Mouse (Mus musculus): Measurements from ENCODE around the gene Gpr18. TPM values are rescaled to one million over a fixed set of nuclear protein-coding genes. Genes with fewer than 3 reads are reported as not detected.

Gpr18 gene
- polyA plus RNA-seq (2016; fragmentation: Nextera tagmentation; extraction: Ambion mirVana) = 0.19 and 0.29 TPM in 2 replicates

DNA sequence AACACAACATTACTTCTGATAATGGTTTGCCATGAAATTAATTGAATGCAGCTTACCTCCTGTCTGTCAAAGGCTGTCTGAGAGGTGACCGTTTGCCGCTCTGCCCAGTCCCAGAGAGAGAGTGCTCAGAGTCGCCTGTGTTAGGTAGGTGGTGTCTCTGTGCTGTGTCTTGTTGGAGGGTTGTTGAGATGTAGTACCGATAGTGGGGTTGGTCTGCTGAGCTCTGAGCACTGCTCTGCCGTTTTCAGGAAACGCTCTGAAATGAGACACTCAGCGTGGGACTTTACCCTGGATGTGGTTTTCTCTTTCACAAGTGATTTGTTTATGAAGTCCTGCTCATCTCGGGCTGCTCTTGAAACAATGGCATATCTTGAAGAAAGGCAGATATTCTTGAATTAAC is at the start of gene Gpr18:
Gene Gpr18 (minus strand): TSS at position 161 of the 400 bp plus-strand sequence.
- DNase-seq (ENCODE audit: low spot score) = no peak
- Histone ChIP-seq H3K27ac (no peak within 1 kb of the TSS), H3K4me1 (no peaks in the 10 kb centered on the region), H3K36me3 (peaks cover 52% of the 10 kb centered on the region), H3K4me3 (no peak within 1 kb of the TSS), H3K27me3 (ENCODE audit: low read depth, poor library complexity, severe bottlenecking) (no peaks in the 10 kb centered on the region), H3K9me3 (replicated peaks) (no peaks in the 10 kb centered on the region)
- WGBS = 82% methylated on average over 8 of the region's 8 CpGs

DNA sequence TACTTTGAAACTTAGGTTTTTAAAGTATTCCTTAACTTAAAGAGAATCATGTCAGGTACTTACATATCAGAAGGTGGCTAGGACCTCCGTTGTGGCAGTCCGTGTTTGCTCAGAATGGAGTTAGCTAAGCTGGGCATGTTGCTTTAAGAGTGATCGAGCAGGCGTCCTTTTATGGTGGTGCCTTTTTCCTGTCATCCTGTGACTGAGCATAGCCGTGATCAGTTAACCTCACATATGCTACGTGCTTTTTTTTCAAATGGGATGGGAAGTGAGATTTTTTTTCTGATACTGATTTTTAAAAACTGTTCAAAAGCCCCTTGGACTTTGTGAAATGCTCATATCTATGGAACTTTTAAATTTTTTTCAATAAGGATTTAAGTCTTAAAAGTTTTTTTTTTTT is 49.4 kb upstream of the Gpr18 start, which contains the start of gene Gpr183:
Gene Gpr183 (minus strand): TSS at position 206 of the 400 bp plus-strand sequence.
- no peak within 1 kb of the TSS for H3K4me3 ChIP-seq
- DNase-seq (ENCODE audit: low spot score) = no peak
- H3K9me3 ChIP-seq (replicated peaks) = no peaks in the 10 kb centered on the region
- no peak within 1 kb of the TSS for H3K27ac ChIP-seq
- WGBS = 36% methylated on average over 6 of the region's 6 CpGs
- H3K4me1 ChIP-seq = peaks cover 16% of the 10 kb centered on the region
- H3K27me3 ChIP-seq (ENCODE audit: low read depth, poor library complexity, severe bottlenecking) = no peaks in the 10 kb centered on the region
- H3K36me3 ChIP-seq = no peaks in the 10 kb centered on the region

DNA sequence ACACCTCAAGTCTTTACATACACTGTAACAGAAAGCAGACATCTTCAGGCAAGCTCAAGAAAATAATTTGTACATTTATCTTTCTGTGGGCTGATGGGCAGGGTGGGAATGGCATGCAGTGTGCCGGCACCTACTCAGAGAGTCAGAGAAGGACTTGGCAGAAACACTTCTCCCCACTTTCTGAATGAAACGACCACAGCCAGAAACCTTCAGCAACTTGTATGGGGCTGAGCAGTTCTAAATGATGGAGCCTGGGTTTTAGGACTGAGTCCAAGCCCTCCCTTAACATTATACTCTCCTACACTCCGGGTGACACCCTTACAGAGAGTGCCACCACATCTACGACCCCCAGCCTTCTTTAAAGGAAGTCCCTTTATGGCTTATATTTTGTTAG is 48.4 kb upstream of the Gpr18 start:
- H3K9me3 ChIP-seq (replicated peaks) = no peaks in the 10 kb centered on the region
- peaks cover 16% of the 10 kb centered on the region for H3K4me1 ChIP-seq
- WGBS = 62% methylated on average over 4 of the region's 4 CpGs
- H3K36me3 ChIP-seq = no peaks in the 10 kb centered on the region
- no peak overlapping the region for H3K4me3 ChIP-seq
- no peak for DNase-seq (ENCODE audit: low spot score)
- 0 out of 2 replicates have a peak overlapping the region, but pooled peaks have one; percentile 12 for H3K27ac ChIP-seq
- no peaks in the 10 kb centered on the region for H3K27me3 ChIP-seq (ENCODE audit: low read depth, poor library complexity, severe bottlenecking)

DNA sequence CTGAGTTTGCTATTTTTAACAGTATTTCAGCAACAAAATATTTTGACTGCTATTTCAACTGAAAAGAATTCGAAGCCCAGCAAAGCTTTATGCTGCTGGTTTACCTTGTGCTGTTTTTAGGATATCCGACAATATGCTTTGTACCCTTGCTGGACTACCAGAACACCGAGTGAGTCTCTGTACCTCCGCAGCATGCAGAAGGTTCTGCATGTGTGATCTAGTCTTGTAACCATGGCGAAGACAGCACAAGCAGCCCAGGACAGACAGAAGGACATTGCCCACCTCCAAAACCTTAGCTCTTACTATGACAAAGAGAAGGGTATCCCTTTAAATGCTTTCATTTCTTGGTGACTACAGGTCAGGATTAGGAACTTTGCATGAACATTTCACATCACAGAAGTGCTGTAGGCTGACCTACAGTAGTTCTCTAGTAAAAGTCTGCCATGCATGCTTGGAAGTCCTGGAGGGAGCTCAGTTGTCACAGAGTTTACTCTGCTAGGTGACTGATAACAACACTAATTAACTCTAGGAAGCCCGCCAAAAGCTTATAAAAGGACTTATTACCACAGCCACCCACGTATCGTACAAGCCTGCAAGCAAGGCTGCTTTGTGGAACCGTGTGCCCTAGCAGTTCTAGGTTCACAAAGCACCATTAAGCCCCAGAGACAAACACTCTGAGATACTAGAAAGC is 47.8 kb upstream of the Gpr18 start:
- DNase-seq (ENCODE audit: low spot score) = no peak
- Histone ChIP-seq H3K36me3 (no peaks in the 10 kb centered on the region), H3K27ac (0 out of 2 replicates have a peak overlapping the region, but pooled peaks have one; percentile 12), H3K4me1 (peaks cover 16% of the 10 kb centered on the region), H3K9me3 (replicated peaks) (no peaks in the 10 kb centered on the region), H3K27me3 (ENCODE audit: low read depth, poor library complexity, severe bottlenecking) (no peaks in the 10 kb centered on the region), H3K4me3 (no peak overlapping the region)
- WGBS = 64% methylated on average over 9 of the region's 9 CpGs

DNA sequence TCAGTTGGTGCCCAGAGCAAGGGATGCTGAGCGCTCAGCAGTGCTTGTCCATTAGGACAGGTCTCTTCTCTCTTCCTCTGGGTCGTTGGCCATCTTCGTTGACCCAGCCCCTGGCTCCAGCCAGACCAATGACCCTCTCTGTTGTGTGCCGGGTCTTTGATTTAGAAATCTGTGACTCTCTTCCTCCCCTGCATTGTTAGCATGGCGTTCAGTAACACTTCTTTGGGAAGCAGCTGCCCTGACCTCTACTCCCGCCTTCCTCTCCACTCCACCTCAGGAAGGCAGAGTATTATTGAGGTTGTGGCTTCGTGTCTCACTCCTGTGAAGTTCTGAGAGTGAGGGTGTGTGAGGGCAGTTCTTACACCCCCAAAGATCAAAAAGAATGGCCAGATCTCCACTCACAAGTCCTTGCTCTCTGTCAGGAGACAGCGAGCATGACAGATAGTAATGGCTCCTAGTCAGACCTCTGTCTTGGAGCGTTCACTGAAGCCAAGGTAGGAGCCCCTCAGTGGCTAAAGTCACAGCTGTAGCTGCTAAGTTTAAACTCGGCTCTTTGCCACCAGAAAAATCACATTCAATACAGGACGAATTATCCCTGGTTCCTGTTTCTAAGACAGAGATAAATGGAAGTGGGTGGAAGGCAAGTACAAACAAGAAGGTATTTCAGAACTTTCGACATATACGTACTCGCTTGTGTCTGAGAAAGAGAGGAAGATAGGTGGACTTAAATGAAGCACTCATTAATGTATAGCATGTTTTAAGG is 46.7 kb upstream of the Gpr18 start:
- Histone ChIP-seq H3K27ac (no peak overlapping the region; the same call in 1 of the 2 replicates), H3K4me3 (no peak overlapping the region), H3K4me1 (peaks cover 16% of the 10 kb centered on the region), H3K27me3 (ENCODE audit: low read depth, poor library complexity, severe bottlenecking) (no peaks in the 10 kb centered on the region), H3K9me3 (replicated peaks) (no peaks in the 10 kb centered on the region), H3K36me3 (no peaks in the 10 kb centered on the region)
- DNase-seq (ENCODE audit: low spot score) = no peak
- WGBS = 60% methylated on average over 14 of the region's 14 CpGs

DNA sequence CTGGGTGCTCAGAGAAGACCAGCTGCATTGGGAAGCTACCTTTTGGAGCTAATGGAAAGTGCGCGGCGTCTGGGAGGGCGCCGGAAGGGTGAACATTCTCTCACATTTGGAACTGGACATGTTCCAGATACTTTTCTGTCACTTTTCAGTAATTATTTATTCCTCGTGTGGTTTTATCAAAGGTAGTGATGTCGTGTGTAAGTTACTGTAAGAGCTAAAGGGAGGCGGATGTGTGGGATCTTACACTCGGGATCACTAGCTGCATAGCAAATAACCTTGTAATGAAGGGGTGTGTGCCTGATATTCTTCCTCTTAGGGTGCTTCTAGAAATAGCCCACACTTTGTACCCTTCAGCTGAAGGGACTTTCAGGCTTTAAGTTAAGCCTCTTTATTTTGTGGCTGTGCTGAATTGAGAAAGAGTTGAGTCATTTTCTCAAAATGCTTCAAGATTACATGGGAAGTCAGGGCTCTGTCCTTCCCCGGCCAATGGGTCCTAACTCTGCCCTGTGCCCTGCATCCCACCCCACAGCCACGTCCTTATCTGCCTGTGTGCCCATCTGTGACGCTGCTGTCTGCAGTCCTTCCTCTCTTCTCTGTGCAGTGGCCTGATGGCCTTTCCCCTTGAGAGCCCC is 46.0 kb upstream of the Gpr18 start:
- no peaks in the 10 kb centered on the region for H3K9me3 ChIP-seq (replicated peaks)
- H3K4me1 ChIP-seq = peaks cover 16% of the 10 kb centered on the region
- no peak for DNase-seq (ENCODE audit: low spot score)
- WGBS = 83% methylated on average over 12 of the region's 12 CpGs
- H3K27me3 ChIP-seq (ENCODE audit: low read depth, poor library complexity, severe bottlenecking) = no peaks in the 10 kb centered on the region
- H3K36me3 ChIP-seq = no peaks in the 10 kb centered on the region; the same call in 1 of the 2 replicates
- no peak overlapping the region for H3K4me3 ChIP-seq
- H3K27ac ChIP-seq = no peak overlapping the region; the same call in 1 of the 2 replicates

DNA sequence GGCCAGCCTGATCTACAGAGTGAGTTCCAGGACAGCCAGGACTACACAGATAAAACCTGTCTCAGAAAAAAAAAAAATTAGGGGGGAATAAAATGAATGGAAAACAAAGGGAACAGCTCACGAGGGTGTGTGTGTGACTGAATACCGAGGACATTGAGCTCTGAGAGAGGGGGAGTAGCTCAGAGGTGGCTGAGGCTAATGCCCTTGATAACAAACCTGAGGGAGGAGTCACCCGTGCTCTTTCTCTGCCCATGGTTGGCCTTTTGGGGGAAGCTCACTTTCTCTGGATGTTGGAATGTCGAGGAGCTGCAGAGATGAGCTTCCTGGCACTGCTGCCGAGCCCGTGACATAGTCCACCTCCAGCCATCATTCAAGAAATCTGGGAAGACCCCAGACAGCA is 45.4 kb upstream of the Gpr18 start:
- Histone ChIP-seq H3K27ac (no peak overlapping the region), H3K27me3 (ENCODE audit: low read depth, poor library complexity, severe bottlenecking) (no peaks in the 10 kb centered on the region), H3K9me3 (replicated peaks) (no peaks in the 10 kb centered on the region), H3K4me3 (no peak overlapping the region), H3K36me3 (no peaks in the 10 kb centered on the region; the same call in 1 of the 2 replicates), H3K4me1 (peaks cover 16% of the 10 kb centered on the region)
- 69% methylated on average over 6 of the region's 6 CpGs for WGBS
- DNase-seq (ENCODE audit: low spot score) = no peak

DNA sequence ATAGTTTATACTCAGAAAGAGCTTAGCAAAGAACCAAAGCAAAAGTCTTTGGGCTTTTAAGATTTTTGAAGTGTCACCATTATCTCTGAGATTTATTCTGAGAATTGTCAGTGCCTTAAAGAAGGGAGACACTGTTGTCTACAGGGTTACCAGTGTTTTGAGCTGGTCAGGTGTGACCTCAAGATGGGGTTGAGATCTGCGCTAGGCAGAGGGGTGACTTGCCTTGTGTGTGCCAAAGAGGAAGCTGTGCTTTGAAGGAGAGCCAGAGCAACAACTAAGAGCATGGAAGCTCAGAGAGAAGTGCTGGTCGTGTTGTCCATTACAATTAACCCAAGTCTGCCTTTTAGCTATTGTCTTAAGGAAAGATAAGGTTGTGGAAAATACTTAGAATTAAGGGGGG is 45.0 kb upstream of the Gpr18 start:
- Histone ChIP-seq H3K27me3 (ENCODE audit: low read depth, poor library complexity, severe bottlenecking) (no peaks in the 10 kb centered on the region), H3K36me3 (no peaks in the 10 kb centered on the region; the same call in 1 of the 2 replicates), H3K4me1 (peaks cover 16% of the 10 kb centered on the region), H3K27ac (no peak overlapping the region), H3K4me3 (no peak overlapping the region), H3K9me3 (replicated peaks) (no peaks in the 10 kb centered on the region)
- DNase-seq (ENCODE audit: low spot score) = no peak
- 92% methylated on average over 2 of the region's 2 CpGs for WGBS

DNA sequence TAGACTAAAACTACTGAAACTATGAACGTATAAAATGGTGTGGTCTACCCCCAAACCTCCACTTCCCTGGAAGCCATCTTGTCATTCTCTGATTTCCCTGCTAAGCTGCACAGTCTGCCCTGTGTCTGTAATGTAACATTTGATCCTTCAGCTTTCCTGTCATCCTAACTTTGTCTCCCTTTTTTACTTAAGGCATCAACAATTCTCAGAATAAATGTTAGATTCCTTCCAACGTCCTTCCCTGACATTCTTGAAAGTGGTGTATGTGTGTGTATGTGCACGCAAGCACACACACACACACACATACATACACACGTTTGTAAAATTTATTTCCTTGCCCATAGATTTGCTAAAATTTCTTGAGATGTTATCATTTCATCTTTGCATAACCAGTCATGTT is 44.5 kb upstream of the Gpr18 start:
- no peak overlapping the region for H3K4me3 ChIP-seq
- no peak for DNase-seq (ENCODE audit: low spot score)
- no peaks in the 10 kb centered on the region; the same call in 1 of the 2 replicates for H3K36me3 ChIP-seq
- no peaks in the 10 kb centered on the region for H3K27me3 ChIP-seq (ENCODE audit: low read depth, poor library complexity, severe bottlenecking)
- no peaks in the 10 kb centered on the region for H3K9me3 ChIP-seq (replicated peaks)
- 93% methylated on average over 4 of the region's 4 CpGs for WGBS
- peaks cover 16% of the 10 kb centered on the region for H3K4me1 ChIP-seq
- no peak overlapping the region for H3K27ac ChIP-seq

DNA sequence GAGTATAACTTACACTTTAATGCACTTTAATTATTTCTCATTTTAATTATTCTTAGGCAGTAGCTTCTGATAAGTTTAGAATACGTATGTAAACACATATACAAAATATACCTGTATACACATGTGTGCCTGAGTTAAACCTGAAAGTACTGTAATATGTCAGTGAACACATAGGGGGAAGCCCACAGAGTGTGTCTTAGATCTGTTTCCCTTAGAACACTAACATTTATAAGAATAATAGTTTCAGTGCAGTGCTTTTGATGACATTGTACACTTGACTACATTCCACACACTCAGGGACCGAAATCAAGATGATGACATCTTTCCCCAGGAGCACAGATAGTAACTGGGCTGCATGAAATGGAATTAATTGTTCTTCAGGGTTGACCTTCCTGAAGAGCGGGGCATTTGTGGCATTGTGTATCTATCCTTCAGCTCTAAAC is 44.0 kb upstream of the Gpr18 start:
- peaks cover 16% of the 10 kb centered on the region for H3K4me1 ChIP-seq
- H3K9me3 ChIP-seq (replicated peaks) = no peaks in the 10 kb centered on the region
- no peaks in the 10 kb centered on the region for H3K27me3 ChIP-seq (ENCODE audit: low read depth, poor library complexity, severe bottlenecking)
- 95% methylated on average over 3 of the region's 3 CpGs for WGBS
- H3K36me3 ChIP-seq = peaks cover 5% of the 10 kb centered on the region
- H3K27ac ChIP-seq = no peak overlapping the region
- no peak for DNase-seq (ENCODE audit: low spot score)
- H3K4me3 ChIP-seq = no peak overlapping the region

DNA sequence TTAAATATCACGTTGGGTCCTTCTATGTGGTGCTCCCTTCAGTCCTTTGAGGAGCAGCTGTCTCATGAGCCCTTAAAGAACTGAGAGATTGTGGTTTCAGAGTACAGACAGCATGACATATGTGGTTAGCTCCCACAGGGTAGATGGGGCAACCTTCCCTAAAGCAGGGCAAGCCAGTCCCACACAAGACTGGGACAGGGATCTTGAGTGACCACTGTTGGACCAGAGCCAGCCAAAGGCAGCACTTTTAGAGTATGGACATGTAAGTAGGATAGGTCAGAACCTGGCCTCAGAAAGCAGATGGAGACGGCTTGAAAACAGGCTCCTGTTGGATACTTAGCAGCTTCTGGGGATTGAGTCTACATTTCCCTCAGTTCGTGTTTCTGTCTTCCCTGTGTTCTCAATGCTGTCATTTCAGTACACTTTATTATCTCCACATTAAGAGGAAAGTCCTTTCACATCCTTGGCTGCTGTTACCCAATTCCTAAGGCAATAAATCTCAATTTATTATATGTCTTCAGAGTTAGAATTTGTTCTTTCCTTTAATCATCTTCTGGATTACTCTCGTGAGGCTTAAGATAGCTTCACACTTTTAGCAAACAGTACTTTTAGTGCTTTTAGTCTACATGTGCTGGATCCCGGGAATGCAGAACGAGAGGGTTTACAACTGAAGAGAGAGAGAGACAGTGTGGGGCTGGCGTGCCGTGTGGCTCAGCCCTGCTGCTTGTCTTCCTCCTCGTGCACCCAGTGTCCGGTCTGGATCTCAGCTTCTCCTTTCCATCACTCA is 43.4 kb upstream of the Gpr18 start:
- WGBS = 69% methylated on average over 10 of the region's 10 CpGs
- Histone ChIP-seq H3K4me3 (no peak overlapping the region), H3K27ac (no peak overlapping the region), H3K9me3 (replicated peaks) (no peaks in the 10 kb centered on the region), H3K36me3 (peaks cover 11% of the 10 kb centered on the region), H3K4me1 (peaks cover 16% of the 10 kb centered on the region), H3K27me3 (ENCODE audit: low read depth, poor library complexity, severe bottlenecking) (no peaks in the 10 kb centered on the region)
- DNase-seq (ENCODE audit: low spot score) = no peak

DNA sequence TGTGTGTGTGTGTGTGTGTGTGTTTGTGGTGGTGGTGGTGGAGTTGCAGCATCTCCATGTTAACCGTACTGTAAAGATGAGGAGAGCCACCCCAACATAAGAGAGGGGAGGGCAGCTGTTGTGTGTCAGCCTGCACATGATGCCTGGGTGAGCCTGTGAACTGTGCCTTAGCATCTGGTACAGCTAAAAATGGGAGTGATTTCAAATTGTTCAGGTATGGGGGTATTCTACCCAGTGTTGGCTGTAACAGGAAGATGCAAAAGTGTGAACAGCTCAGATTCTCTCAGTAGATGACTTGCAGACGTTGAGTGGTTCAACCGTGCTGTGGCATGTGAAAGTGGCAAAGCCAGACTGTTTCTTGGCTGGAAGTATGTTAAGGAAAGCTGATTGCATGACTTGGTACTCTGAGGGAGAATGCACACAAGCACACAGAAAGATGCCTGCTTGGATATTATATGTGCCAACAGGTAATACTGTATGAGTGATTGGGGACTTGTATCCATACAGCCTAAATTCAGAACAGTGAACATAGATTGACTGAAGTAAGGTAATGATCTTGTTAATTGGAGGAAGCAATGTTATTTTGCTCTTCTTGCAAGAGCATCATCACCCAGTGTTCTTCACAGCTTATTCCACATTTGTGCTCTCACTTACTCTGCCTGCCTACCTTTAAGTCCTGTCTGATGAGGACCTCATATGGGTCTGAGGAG is 42.6 kb upstream of the Gpr18 start:
- DNase-seq (ENCODE audit: low spot score) = no peak
- Histone ChIP-seq H3K27me3 (ENCODE audit: low read depth, poor library complexity, severe bottlenecking) (no peaks in the 10 kb centered on the region), H3K27ac (no peak overlapping the region), H3K9me3 (replicated peaks) (no peaks in the 10 kb centered on the region), H3K36me3 (peaks cover 12% of the 10 kb centered on the region), H3K4me1 (peaks cover 9% of the 10 kb centered on the region; the same call in 1 of the 2 replicates), H3K4me3 (no peak overlapping the region)
- 90% methylated on average over 3 of the region's 3 CpGs for WGBS

Data from limb, embryonic 10.5 days (tissue).